Mouse (Mus musculus): ENCODE measurements around the gene Pigs. TPM values are rescaled to one million over a fixed set of nuclear protein-coding genes. Genes with fewer than 3 reads are reported as not detected.

Pigs gene
- total RNA-seq, 2 experiments from 2014 or later = 67.0 to 67.7 TPM

- DNase-seq (ENCODE audit: low spot score in 2 of 2) = peak; percentile 36 to 48
- intact Hi-C loops (cut with DNase I) = loop anchor here (5.0 kb wide), 1 partner anchor 97 kb away; no protein-coding TSS in a partner anchor
These were observed 27.4 kb downstream of the Pigs start for GRCm38 (mm10) chr11:78355471-78356238.

- DNase-seq (ENCODE audit: low spot score in 2 of 2) = no peak
- intact Hi-C loops (cut with DNase I) = loop anchor here (1.0 to 5.0 kb wide), 2 partner anchors 41 to 94 kb away; no protein-coding TSS in a partner anchor
These were observed 30.3 kb downstream of the Pigs start for GRCm38 (mm10) chr11:78358330-78359007.

DNA sequence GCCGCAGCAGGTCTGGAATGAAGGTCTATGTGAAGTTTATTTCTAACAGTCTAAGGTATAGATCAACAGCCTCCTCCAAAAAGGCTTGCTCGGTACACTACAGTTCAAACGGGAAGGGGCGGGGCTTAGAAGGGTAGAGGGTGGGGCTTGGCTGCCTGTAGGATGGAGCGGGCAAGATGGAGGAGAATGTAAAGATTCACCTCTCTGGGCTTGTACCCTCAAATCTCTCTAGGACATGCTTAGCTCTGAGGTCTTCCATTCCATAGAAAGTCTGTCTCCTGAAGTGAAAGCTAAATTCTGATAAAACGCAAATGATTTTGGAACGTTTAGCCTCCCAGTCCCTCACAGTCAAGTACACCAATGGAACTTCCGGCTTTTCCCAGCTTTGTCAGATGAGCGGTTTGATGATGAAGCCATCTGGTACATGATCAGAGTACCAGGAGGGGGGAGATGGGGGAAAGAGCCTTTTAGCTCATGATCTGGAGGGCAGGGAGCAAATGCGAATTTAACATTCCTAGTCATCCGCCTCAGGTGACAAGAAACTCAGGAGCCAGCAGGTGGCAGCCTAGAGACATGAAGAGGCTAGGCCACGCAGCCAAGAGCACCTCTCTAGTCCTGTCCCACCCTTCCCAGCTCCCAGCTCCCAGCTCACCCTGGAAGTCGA, 32.0 kb downstream of the Pigs start:
- DNase-seq (ENCODE audit: low spot score in 2 of 2) = peak; percentile 65 to 69
- intact Hi-C loops (cut with DNase I) = no loop called here

DNA sequence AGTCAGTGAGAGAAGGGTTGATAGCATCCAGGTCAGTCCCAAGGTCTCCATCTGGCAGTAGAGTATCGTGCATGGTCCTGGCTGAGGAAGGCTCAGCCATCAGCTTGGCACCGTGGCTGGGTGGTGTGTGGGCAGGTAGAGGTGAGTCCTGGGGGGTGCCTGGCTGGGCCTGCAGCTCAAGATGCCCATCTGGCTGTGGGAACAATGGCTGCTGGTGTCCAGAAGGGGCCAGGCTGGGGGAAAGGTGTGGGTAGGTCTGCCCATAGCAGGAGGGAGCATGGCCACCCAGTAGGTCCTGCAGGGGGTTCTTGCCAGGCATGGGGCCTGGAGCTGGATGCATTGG, 32.5 kb downstream of the Pigs start:
- DNase-seq (ENCODE audit: low spot score in 2 of 2) = no peak
- intact Hi-C loops (cut with DNase I) = no loop called here

- DNase-seq (ENCODE audit: low spot score in 2 of 2) = no peak
- intact Hi-C loops (cut with DNase I) = no loop called here
These were observed 35.2 kb downstream of the Pigs start for GRCm38 (mm10) chr11:78363309-78364007.

DNA sequence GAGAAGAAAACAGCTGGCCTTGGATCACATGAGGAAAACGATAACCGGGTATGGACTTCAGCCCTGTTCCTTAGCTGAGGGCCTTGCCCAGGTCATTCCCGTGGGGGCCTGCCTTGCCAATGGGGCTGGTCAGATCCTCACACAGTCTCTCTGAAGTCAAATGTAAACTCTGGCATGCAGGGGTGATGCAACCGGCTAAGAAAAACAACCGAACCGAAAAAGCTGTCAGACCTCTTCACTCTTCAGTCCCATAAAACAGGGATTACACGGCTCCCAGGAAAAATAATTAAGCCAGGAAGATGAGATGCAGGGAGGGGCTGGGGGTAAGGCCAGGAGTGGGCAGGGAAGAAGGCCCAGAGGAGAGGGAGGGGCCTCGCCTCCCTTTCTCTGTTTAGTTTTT, 35.9 kb downstream of the Pigs start:
- DNase-seq (ENCODE audit: low spot score in 2 of 2) = no peak
- intact Hi-C loops (cut with DNase I) = no loop called here

DNA sequence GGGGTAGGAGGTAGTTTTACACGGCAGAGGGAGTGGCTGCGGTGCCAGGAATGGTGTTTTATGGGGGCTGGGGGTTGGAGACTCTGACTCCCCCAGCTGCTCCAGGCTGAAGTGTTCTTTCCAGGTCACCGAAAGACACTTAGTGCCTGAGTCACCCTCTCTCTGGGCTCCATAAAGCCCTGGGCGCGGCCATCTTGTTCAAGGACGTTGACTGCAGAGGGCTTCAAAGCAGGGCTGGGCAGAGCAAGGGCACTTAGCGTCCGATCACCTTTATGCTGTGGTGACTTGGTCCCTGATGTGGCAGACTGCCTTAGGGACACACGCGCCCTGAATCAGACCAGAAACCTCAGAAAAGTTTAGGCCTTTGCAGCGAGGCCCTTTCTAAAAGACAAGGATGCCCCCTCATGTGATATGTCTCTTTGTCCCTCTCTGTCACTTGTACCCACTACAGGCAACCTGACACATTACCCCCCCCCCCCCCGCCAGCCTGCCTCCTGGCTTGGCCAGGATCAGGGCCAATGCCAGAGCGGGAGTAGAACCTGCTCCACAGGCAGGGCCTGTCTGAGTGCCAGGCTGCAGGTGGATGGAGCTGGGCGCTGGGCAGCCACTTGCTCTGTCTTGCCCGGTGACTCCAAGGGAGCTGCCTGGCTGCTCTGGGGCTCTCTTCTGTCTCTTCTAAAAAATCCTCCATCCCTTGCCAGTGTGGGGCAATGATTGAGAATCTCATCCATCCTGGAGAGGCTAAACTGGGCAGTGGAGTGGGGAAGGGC, 39.4 kb downstream of the Pigs start:
- intact Hi-C loops (cut with DNase I) = no loop called here
- no peak for DNase-seq (ENCODE audit: low spot score in 2 of 2)

- intact Hi-C loops (cut with DNase I) = no loop called here
- no peak for DNase-seq (ENCODE audit: low spot score in 2 of 2)
These were observed 42.2 kb downstream of the Pigs start for GRCm38 (mm10) chr11:78370389-78370788.

- intact Hi-C loops (cut with DNase I) = no loop called here
- DNase-seq (ENCODE audit: low spot score in 2 of 2) = no peak
These were observed 43.5 kb downstream of the Pigs start for GRCm38 (mm10) chr11:78371711-78372110.

- DNase-seq (ENCODE audit: low spot score in 2 of 2) = no peak
- intact Hi-C loops (cut with DNase I) = no loop called here
These were observed 44.0 kb downstream of the Pigs start for GRCm38 (mm10) chr11:78372166-78372565.

- intact Hi-C loops (cut with DNase I) = no loop called here
- DNase-seq (ENCODE audit: low spot score in 2 of 2) = no peak
These were observed 44.4 kb downstream of the Pigs start for GRCm38 (mm10) chr11:78372610-78373009.

DNA sequence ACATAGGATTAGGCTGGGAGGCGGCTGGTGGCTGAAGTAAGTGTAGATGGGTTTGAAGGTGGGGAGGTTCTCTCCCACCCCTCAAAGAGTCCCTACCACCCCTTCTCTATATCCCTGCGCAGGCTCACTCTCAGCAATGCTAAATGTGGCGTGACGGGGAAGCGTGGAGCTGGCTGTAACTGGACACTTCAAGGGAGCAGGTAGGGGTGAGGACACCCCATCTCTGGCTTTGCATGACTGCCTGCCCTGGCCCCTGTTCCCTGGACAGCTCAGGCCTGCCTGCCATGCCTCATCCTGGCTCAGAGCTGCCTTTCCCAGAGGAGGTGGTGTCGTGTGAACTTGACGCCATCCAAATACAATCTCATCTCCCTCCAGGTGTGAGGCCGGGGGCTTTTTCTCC, 45.9 kb downstream of the Pigs start:
- no peak for DNase-seq (ENCODE audit: low spot score in 2 of 2)
- intact Hi-C loops (cut with DNase I) = no loop called here

DNA sequence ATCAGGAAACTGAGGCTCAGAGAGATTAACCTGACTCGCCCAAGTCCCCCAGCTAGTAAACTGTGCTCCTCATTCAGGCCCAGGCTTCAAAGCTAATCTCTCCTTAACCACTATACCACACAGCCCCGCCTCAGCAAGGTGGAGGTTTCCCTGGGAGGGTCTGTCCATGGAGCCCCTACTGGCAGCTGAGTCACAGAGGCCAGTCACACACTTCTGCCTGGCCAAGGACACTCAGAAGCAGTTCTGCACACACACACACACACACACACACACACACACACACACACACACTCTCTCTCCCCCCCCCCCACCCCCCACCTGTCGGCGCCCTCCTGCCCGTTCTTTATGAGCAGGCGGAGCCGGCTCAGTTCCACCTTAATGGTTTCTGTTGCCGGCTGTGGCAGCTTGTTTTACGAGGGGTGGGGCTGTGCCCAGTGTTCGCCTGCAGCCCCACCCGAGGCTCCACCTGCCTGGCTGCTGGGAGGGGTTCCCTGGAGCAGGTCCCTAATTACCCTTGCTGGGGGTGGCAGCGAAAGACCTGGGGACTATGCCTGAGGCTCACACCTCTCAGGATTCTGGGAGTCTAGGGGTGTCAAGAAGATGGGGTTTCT, 49.4 kb downstream of the Pigs start:
- intact Hi-C loops (cut with DNase I) = no loop called here
- no peak for DNase-seq (ENCODE audit: low spot score in 2 of 2)

GRCm38 (mm10) chr11:78380351-78380750, 52.1 kb downstream of the Pigs start:
- intact Hi-C loops (cut with DNase I) = no loop called here
- DNase-seq (ENCODE audit: low spot score in 2 of 2) = no peak

GRCm38 (mm10) chr11:78380996-78381395, 52.8 kb downstream of the Pigs start:
- no peak for DNase-seq (ENCODE audit: low spot score in 2 of 2)
- intact Hi-C loops (cut with DNase I) = no loop called here

DNA sequence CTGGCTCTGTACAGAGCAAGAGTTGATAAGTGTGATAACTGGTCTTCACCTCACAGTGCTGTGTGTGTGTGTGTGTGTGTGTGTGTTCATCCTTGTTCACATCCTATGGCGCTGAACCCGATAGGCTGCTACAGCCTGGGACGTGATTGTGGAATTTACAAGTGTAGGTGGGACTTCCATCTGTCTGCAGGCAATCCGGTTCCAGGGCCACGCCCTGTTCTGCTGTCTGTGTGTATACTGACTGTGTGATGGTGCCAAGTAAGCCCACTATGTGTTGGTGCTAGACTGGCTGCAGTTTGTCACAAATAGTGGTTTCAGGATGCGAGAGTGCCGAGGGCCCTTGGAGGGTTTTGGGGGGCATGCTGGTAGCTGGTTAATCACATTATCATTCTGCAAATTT, 54.1 kb downstream of the Pigs start:
- DNase-seq (ENCODE audit: low spot score in 2 of 2) = no peak
- intact Hi-C loops (cut with DNase I) = no loop called here

- no peak for DNase-seq (ENCODE audit: low spot score in 2 of 2)
- intact Hi-C loops (cut with DNase I) = no loop called here
These were observed 54.5 kb downstream of the Pigs start for GRCm38 (mm10) chr11:78382701-78383100.

GRCm38 (mm10) chr11:78385776-78386175, 57.6 kb downstream of the Pigs start:
- DNase-seq (ENCODE audit: low spot score in 2 of 2) = no peak
- intact Hi-C loops (cut with DNase I) = no loop called here

- DNase-seq (ENCODE audit: low spot score in 2 of 2) = no peak
- intact Hi-C loops (cut with DNase I) = no loop called here
These were observed 58.4 kb downstream of the Pigs start, which contains the start of gene Foxn1 for GRCm38 (mm10) chr11:78386508-78387043. Foxn1 (minus strand) TSS chr11:78386558.
